Mouse (Mus musculus): ENCODE results near the gene Ttc24.

Ttc24 gene

GRCm38 (mm10) chr3:88077441-88077840, 663 bp downstream of the Ttc24 start:
- DNase-seq, result no peak

- DNase-seq, result no peak
Measured at GRCm38 (mm10) chr3:88074766-88075165, 3.3 kb downstream of the Ttc24 start.

GRCm38 (mm10) chr3:88074351-88074750, 3.8 kb downstream of the Ttc24 start:
- DNase-seq, result no peak

DNA sequence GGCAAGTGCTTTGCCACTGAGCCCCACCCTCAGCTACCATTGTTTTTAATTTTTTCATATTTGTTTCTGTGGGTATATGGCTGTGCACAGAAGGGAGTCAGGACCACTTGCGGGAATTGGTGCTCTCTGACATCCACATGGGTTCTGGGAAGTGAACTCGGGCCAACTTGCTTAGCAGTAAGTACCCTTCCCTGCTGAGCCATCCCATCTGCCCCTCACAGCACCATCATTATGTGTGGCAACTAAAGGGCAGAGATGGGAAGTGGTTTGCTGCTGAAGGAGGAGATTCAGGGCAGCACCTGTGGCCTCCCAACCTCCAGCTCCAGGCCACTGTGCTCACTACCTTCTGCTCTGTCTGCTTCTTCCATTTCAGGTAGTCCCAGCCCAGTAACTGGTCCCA, 4.5 kb downstream of the Ttc24 start:
- no peak for DNase-seq

- DNase-seq, result peak; percentile 92
Measured at GRCm38 (mm10) chr3:88071783-88072182, 6.3 kb downstream of the Ttc24 start.

DNA sequence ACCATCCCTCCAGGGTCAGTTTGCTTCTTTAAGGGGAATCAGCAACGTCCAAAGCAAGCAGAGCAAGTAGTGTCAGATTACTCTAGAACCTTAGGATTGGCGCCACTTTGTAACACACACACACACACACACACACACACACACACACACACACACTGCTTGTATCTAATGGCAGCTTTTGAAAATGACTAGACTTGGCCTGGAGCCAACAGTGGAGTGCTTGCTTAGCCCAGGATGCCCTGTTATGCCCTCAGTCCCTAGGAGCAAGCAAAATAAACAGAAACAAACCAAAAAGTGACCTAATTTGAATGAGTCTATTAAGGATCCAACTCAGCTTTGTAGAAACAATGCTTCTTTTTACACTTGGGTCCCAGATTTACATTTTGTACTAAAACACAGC, 9.7 kb downstream of the Ttc24 start:
- DNase-seq, result no peak

- peak; percentile 80 for DNase-seq
Measured at GRCm38 (mm10) chr3:88057902-88058696, 20.0 kb downstream of the Ttc24 start, which contains the start of gene Naxe. TSS of gene Naxe (minus strand) at chr3:88058495.

DNA sequence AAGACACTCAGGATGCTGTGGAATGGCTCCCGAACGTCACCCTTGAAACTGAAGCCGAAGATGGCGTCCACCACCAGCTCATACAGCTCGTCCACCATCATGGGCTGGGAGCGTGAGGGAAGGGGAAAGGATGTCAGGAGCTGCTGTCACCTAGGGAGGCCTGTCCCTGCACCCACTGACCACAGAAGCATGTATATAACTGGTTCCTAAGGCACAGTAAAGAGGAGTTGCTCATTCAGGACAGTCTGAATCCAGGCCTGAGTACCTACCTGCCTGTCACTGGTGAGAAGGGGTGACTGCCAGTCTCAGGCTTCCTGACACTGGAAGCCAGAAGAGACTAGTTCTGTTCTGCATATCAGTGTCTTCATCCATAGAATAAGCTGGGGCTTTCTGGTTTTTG, 21.1 kb downstream of the Ttc24 start:
- no peak for DNase-seq

DNA sequence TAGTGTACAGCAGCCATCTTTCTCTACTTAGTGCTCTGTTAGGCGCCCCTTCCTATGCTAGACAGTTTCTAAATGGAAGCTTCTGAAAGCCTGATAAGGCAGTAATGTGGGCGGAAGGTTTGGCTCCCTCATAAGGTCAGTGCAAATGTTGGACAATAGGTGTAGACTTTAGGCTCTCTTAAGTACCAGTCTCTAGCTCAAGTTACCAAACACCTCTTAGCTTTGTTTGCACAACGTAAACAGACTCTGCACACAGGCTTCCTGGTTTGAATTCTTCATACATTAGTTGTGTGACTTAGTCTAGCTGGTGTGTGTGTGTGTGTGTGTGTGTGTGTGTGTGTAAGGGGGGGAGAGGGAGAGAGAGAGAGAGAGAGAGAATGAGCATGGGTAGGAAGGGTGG, 28.6 kb downstream of the Ttc24 start:
- DNase-seq, result no peak

- DNase-seq, result peak; percentile 89
Measured at GRCm38 (mm10) chr3:88042661-88043421, 35.3 kb downstream of the Ttc24 start, which contains the start of gene Gpatch4. TSS of gene Gpatch4 (plus strand) at chr3:88043108.

DNA sequence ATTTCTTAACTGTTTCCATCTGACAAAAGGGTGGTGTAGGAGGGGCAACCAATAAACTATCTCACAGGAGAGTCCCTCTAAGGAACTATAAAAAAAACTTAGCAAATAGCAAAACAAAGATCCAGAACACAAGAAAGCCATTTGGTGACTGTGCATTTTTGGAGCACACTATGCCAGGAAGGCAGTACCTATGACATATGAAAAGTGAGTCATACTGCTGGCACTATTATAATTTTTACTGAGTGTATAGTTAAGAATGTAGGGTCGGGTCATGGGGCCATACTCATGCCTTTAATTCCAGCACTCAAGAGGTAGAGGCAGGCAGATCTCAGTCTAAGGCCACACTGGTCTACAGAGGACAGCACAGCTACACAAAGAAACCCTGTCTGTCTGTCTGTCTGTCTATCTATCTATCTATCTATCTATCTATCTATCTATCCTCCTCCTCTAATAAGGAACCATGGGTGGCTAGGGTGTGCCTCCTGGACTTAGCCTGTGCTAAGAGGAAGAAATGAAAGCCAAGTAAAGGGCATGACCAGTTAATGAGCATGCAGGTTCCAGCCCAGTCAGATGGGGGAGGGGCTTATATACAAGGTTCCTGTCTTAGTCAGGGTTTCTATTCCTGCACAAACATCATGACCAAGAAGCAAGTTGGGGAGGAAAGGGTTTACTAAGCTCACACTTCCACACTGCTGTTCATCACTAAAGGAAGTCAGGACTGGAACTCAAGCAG, 42.4 kb downstream of the Ttc24 start:
- DNase-seq, result no peak

- no peak for DNase-seq
Measured at GRCm38 (mm10) chr3:88033506-88033905, 44.6 kb downstream of the Ttc24 start.

GRCm38 (mm10) chr3:88030608-88031395, 47.3 kb downstream of the Ttc24 start:
- DNase-seq, result no peak

GRCm38 (mm10) chr3:88027434-88028186, 50.5 kb downstream of the Ttc24 start, which contains the start of gene Hapln2:
TSS of gene Hapln2 (minus strand) at chr3:88027583.
- DNase-seq, result no peak

DNA sequence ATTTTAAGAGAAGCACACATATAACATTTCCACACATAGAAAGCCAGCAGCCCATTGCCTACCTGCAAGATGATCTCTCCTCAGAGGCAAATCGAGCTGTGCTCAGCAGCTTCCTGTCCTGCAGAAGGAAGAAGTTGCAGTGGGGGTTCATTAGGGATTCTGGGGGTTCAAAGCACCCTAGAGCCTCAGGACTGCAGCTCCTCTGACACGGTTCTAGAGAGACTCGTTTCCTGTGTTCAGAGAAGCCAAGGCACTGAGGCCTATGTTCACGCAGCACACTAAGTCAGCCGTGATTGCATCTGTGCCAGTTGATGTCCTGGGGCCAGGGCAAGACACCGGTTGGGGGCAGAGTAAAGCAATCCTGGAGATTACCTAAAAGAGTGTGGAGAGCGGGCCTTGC, 51.3 kb downstream of the Ttc24 start:
- no peak for DNase-seq

- no peak for DNase-seq
Measured at GRCm38 (mm10) chr3:88023192-88024074, 54.7 kb downstream of the Ttc24 start.

DNA sequence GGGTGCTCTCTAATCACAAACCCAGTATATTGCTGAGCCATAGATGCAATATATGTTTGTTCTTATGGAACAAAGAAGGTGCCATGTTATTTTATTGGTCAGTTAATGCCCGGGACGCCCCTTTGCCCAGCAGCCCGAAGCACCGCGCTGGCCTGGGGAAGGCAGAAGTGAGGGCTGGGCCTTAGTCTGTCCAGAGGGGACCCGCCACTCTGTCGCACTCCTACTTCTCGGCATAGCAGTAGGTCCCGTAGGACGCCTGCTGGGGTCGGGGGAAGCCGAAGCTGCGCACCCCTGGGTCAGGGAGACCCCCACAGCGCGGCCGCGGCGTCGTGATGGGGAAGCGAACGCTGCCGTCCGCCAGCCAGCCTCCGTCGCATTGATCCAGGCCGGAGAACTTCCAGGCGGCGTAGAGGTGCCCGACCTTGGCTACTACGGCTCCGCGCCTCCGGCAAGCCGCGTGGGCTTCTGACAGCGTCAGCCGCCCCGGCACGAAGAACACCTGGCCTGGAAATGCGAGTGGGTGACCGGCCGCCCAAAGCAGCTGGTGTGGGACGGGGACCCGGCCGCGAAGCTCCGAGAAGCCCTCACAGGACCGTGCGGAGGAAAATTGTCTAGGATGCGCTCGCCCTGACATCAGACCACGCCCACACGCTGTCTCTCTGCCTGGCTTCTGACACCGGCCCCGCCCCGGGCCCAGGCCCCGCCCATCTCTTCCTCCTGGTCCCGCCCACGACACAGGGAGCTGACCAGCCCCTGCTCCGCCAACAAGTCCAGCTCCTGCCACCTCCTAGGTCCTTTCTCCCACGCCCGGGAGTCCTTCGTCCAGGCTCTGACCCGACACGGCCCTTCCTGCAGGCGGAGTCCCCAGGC, 55.5 kb downstream of the Ttc24 start:
- peak; percentile 91 for DNase-seq
